In the genomic region with DNA sequence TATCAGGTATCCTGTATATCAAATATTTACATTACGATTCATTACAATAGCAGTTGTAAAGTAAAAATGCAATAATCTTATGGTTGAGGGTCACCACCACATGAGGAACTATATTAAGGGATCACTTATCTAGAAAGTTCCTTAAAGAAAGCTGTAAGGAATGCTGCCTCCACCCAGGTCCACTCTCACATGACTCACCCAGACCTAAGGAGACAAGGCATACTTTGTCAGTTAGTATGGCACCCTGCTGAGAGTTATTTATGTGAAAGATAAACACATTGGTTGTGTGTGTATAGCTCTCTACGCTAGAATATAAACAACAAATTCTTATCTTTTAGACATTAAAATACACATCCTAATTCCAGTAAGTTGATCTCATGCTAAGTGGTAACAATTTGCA, we compare ENCODE assay signal across 29 mouse cellular contexts.
A peak's percentile ranks its signal among the peaks of the same experiment; 100 is the strongest.
DNase-seq lines count a peak whose midpoint lies in the region; ATAC-seq and TF ChIP-seq lines count a peak whose summit lies in the region.
"Had no signal": no experiment of that assay in that cellular context is flagged by ENCODE, and none has a peak within 500 bp of the region (broad histone marks: within the 10 kb centered on the region; RNA-seq: fewer than 3 reads in every experiment).

No protein-coding gene starts in this region.

- H3K36me3 ChIP-seq in lung, embryonic 14.5 days (ENCODE audit: insufficient read depth): no peaks in the 10 kb centered on the region
- H3K36me3 ChIP-seq in intestine, embryonic 16.5 days (ENCODE audit: control insufficient read depth, insufficient read depth, low read length): no peaks in the 10 kb centered on the region
- H3K36me3 ChIP-seq: embryonic facial prominence, embryonic 10.5 days; embryonic facial prominence, embryonic 13.5 days; forebrain, embryonic 12.5 days; forebrain, embryonic 15.5 days; heart, embryonic 12.5 days; heart, embryonic 15.5 days; hindbrain, embryonic 10.5 days; hindbrain, embryonic 13.5 days had no signal

- H3K4me2 ChIP-seq in lung, embryonic 14.5 days: no peak overlapping the region
- H3K4me2 ChIP-seq in intestine, embryonic 16.5 days (ENCODE audit: low read depth, low read length): no peak overlapping the region
- H3K4me2 ChIP-seq: embryonic facial prominence, embryonic 13.5 days; forebrain, embryonic 12.5 days; forebrain, embryonic 15.5 days; heart, embryonic 12.5 days; heart, embryonic 15.5 days; hindbrain, embryonic 13.5 days had no signal

- peak; percentile 7 for DNase-seq in embryo, embryonic 11 days
- no peak for DNase-seq in embryo, embryonic 9.5 days (ENCODE audit: extremely low spot score)
- peak; percentile 24 for DNase-seq in lung, embryonic 14.5 days
- DNase-seq in lung, postnatal 14 days: no peak
- DNase-seq in 3T3-L1 (ENCODE audit: low read depth, low spot score): peak; percentile 58
- DNase-seq in cerebellum, adult 18-20 months: no peak
- DNase-seq: adrenal gland, adult 8-10 months; adrenal gland, postnatal 25 days; B cell, adult 2 months; cerebellum, adult 11-12 months; cerebellum, adult 9-10 months; cerebellum, postnatal 14 days; gastrocnemius, postnatal 25 days; heart, adult 18-20 months; heart, postnatal 10 days; heart, postnatal 36 days had no signal

- no peaks in the 10 kb centered on the region for H3K27me3 ChIP-seq in lung, embryonic 14.5 days (ENCODE audit: insufficient read depth, low read length)
- H3K27me3 ChIP-seq in intestine, embryonic 16.5 days (replicated peaks; ENCODE audit: control insufficient read depth, insufficient read depth, low read length): no peaks in the 10 kb centered on the region
- H3K27me3 ChIP-seq: embryonic facial prominence, embryonic 13.5 days; forebrain, embryonic 12.5 days; forebrain, embryonic 15.5 days; heart, embryonic 12.5 days; heart, embryonic 15.5 days; hindbrain, embryonic 13.5 days had no signal

- 0 out of 2 replicates have a peak, but pooled peaks cover 3% of the 10 kb centered on the region for H3K4me1 ChIP-seq in lung, embryonic 14.5 days (ENCODE audit: insufficient read depth)
- H3K4me1 ChIP-seq in intestine, embryonic 16.5 days (ENCODE audit: control insufficient read depth, insufficient read depth, low read length): 0 out of 2 replicates have a peak, but pooled peaks cover 2% of the 10 kb centered on the region

- no peak overlapping the region for H3K9ac ChIP-seq in lung, embryonic 14.5 days
- no peak overlapping the region for H3K9ac ChIP-seq in intestine, embryonic 16.5 days (ENCODE audit: low read depth, low read length)
- H3K9ac ChIP-seq: embryonic facial prominence, embryonic 13.5 days; forebrain, embryonic 12.5 days; forebrain, embryonic 15.5 days; heart, embryonic 12.5 days; heart, embryonic 15.5 days; hindbrain, embryonic 13.5 days had no signal

- no peak overlapping the region for H3K27ac ChIP-seq in lung, embryonic 14.5 days (ENCODE audit: low read depth)
- H3K27ac ChIP-seq in intestine, embryonic 16.5 days (ENCODE audit: low read length): no peak overlapping the region
- H3K27ac ChIP-seq: embryonic facial prominence, embryonic 10.5 days; embryonic facial prominence, embryonic 13.5 days; forebrain, embryonic 12.5 days; forebrain, embryonic 15.5 days; heart, embryonic 15.5 days; hindbrain, embryonic 10.5 days; hindbrain, embryonic 13.5 days had no signal

- no peaks in the 10 kb centered on the region for H3K9me3 ChIP-seq in lung, embryonic 14.5 days (ENCODE audit: low read depth, low read length)
- no peaks in the 10 kb centered on the region for H3K9me3 ChIP-seq in intestine, embryonic 16.5 days (ENCODE audit: control insufficient read depth, low read length)
- H3K9me3 ChIP-seq: embryonic facial prominence, embryonic 10.5 days; embryonic facial prominence, embryonic 13.5 days; forebrain, embryonic 12.5 days; forebrain, embryonic 15.5 days; heart, embryonic 12.5 days; heart, embryonic 15.5 days; hindbrain, embryonic 10.5 days; hindbrain, embryonic 13.5 days had no signal

- 44% methylated on average over 2 of the region's 2 CpGs for WGBS in lung, embryonic 14.5 days
- 59% methylated on average over 2 of the region's 2 CpGs for WGBS in intestine, embryonic 16.5 days

- H3K4me3 ChIP-seq in lung, embryonic 14.5 days (ENCODE audit: low read depth, low read length): no peak overlapping the region
- H3K4me3 ChIP-seq in intestine, embryonic 16.5 days (ENCODE audit: low read length): no peak overlapping the region
- H3K4me3 ChIP-seq: embryonic facial prominence, embryonic 10.5 days; embryonic facial prominence, embryonic 13.5 days; erythroblast, embryonic 14.5 days; forebrain, embryonic 12.5 days; forebrain, embryonic 15.5 days; heart, embryonic 12.5 days; heart, embryonic 15.5 days; hindbrain, embryonic 10.5 days; hindbrain, embryonic 13.5 days had no signal

- ATAC-seq in lung, embryonic 14.5 days (ENCODE audit: insufficient read depth): peak; percentile 44; the same call in 1 of the 2 replicates
- 0 out of 2 replicates have a peak, but pooled peaks have one; percentile 26 for ATAC-seq in intestine, embryonic 16.5 days
- ATAC-seq: activated CD4-positive, CD25-positive, alpha-beta regulatory T cell, adult 4 months; CD4-positive, CD25-positive, alpha-beta regulatory T cell, adult 4 months; forebrain, embryonic 15.5 days; hindbrain, embryonic 16.5 days had no signal

- TF ChIP-seq CTCF in lung, embryonic 14.5 days (IDR thresholded peaks at IDR 0.05; ENCODE audit: low read depth): no peak

Comparison
In these comparisons a context has a peak if more than half of its experiments do, and no peak if none do; other contexts are left out.
1. DNase-seq: peak in embryo, embryonic 11 days (single experiment), lung, embryonic 14.5 days (single experiment) and 3T3-L1 (single experiment); none in embryo, embryonic 9.5 days (single experiment), lung, postnatal 14 days (single experiment) and cerebellum, adult 18-20 months (0 of 2).